Mouse (Mus musculus): ENCODE results near the gene Cfap69. TPM values are rescaled to one million over a fixed set of nuclear protein-coding genes. Genes with fewer than 3 reads are reported as not detected.
"Not testable (repeated sequence)": the region's sequence is repeated elsewhere in the genome, so short reads cannot be mapped to it uniquely, and the experiment has no call there.

Gene Cfap69
- polyA plus RNA-seq, 1 experiment from 2014 or later, result 4.1 TPM

- H3K4me3 ChIP-seq, result no peak overlapping the region
- H3K27ac ChIP-seq, result no peak overlapping the region
- H3K36me3 ChIP-seq, result no peaks in the 10 kb centered on the region
- no peaks in the 10 kb centered on the region for H3K27me3 ChIP-seq
- H3K9ac ChIP-seq, result no peak overlapping the region
- H3K4me2 ChIP-seq, result no peak overlapping the region
- H3K4me1 ChIP-seq, result no peaks in the 10 kb centered on the region
- H3K9me3 ChIP-seq, result no peaks in the 10 kb centered on the region
- 72% methylated on average over 6 of the region's 6 CpGs for WGBS
- no peak for ATAC-seq (ENCODE audit: borderline replicate concordance, extremely low read depth, low FRiP score, low TSS enrichment)
Observed at GRCm38 (mm10) chr5:5688228-5688627, 24.2 kb upstream of the Cfap69 start.

- no peak overlapping the region for H3K4me3 ChIP-seq
- no peaks in the 10 kb centered on the region for H3K9me3 ChIP-seq
- no peak overlapping the region for H3K4me2 ChIP-seq
- WGBS, result 3% methylated on average over 1 of the region's 1 CpGs
- no peaks in the 10 kb centered on the region for H3K4me1 ChIP-seq
- H3K27ac ChIP-seq, result no peak overlapping the region
- H3K9ac ChIP-seq, result no peak overlapping the region
- ATAC-seq (ENCODE audit: borderline replicate concordance, extremely low read depth, low FRiP score, low TSS enrichment), result peak; percentile 81
- H3K27me3 ChIP-seq, result no peaks in the 10 kb centered on the region
- H3K36me3 ChIP-seq, result no peaks in the 10 kb centered on the region
Observed at GRCm38 (mm10) chr5:5686973-5687372, 22.9 kb upstream of the Cfap69 start.

GRCm38 (mm10) chr5:5684946-5685345 is 20.9 kb upstream of the Cfap69 start:
- not testable (repeated sequence) for H3K27ac ChIP-seq; H3K4me1 ChIP-seq; H3K9me3 ChIP-seq; H3K27me3 ChIP-seq; H3K4me3 ChIP-seq; H3K9ac ChIP-seq; H3K4me2 ChIP-seq; H3K36me3 ChIP-seq; ATAC-seq (ENCODE audit: borderline replicate concordance, extremely low read depth, low FRiP score, low TSS enrichment)
- 78% methylated on average over 2 of the region's 2 CpGs for WGBS

- no peaks in the 10 kb centered on the region for H3K4me1 ChIP-seq
- H3K9ac ChIP-seq, result no peak overlapping the region
- H3K4me3 ChIP-seq, result no peak overlapping the region
- no peaks in the 10 kb centered on the region for H3K9me3 ChIP-seq
- no peak overlapping the region for H3K27ac ChIP-seq
- H3K36me3 ChIP-seq, result no peaks in the 10 kb centered on the region
- H3K4me2 ChIP-seq, result no peak overlapping the region
- WGBS, result 70% methylated on average over 4 of the region's 4 CpGs
- H3K27me3 ChIP-seq, result no peaks in the 10 kb centered on the region
- ATAC-seq (ENCODE audit: borderline replicate concordance, extremely low read depth, low FRiP score, low TSS enrichment), result no peak
Observed at GRCm38 (mm10) chr5:5683292-5683691, 19.3 kb upstream of the Cfap69 start.

- no peak for ATAC-seq (ENCODE audit: borderline replicate concordance, extremely low read depth, low FRiP score, low TSS enrichment)
Observed at GRCm38 (mm10) chr5:5679459-5679858, 15.4 kb upstream of the Cfap69 start.

GRCm38 (mm10) chr5:5676082-5676481 is 12.0 kb upstream of the Cfap69 start:
- H3K27me3 ChIP-seq, result no peaks in the 10 kb centered on the region
- H3K9me3 ChIP-seq, result no peaks in the 10 kb centered on the region
- ATAC-seq (ENCODE audit: borderline replicate concordance, extremely low read depth, low FRiP score, low TSS enrichment), result no peak
- no peak overlapping the region for H3K4me2 ChIP-seq
- no peak overlapping the region for H3K4me3 ChIP-seq
- H3K9ac ChIP-seq, result no peak overlapping the region
- no peak overlapping the region for H3K27ac ChIP-seq
- 84% methylated on average over 3 of the region's 3 CpGs for WGBS
- H3K36me3 ChIP-seq, result 0 out of 2 replicates have a peak, but pooled peaks cover 5% of the 10 kb centered on the region
- H3K4me1 ChIP-seq, result no peaks in the 10 kb centered on the region

More at GRCm38 (mm10) chr5:5679459-5679858, 15.4 kb upstream of the Cfap69 start:
- Histone ChIP-seq H3K9ac (no peak overlapping the region), H3K4me2 (no peak overlapping the region), H3K27ac (no peak overlapping the region), H3K4me3 (no peak overlapping the region), H3K4me1 (no peaks in the 10 kb centered on the region), H3K27me3 (no peaks in the 10 kb centered on the region), H3K9me3 (no peaks in the 10 kb centered on the region), H3K36me3 (0 out of 2 replicates have a peak, but pooled peaks cover 5% of the 10 kb centered on the region)

- Histone ChIP-seq H3K27ac (no peak overlapping the region), H3K4me1 (0 out of 2 replicates have a peak, but pooled peaks cover 4% of the 10 kb centered on the region), H3K9ac (no peak overlapping the region), H3K4me2 (no peak overlapping the region), H3K27me3 (no peaks in the 10 kb centered on the region), H3K4me3 (no peak overlapping the region), H3K9me3 (no peaks in the 10 kb centered on the region), H3K36me3 (no peaks in the 10 kb centered on the region)
- ATAC-seq (ENCODE audit: borderline replicate concordance, extremely low read depth, low FRiP score, low TSS enrichment), result no peak
- WGBS, result 54% methylated on average over 7 of the region's 7 CpGs
Observed at GRCm38 (mm10) chr5:5668920-5669319, 4.9 kb upstream of the Cfap69 start.

- H3K4me1 ChIP-seq, result peaks cover 10% of the 10 kb centered on the region; the same call in 1 of the 2 replicates
- H3K9me3 ChIP-seq, result no peaks in the 10 kb centered on the region
- 45% methylated on average over 6 of the region's 6 CpGs for WGBS
- no peaks in the 10 kb centered on the region for H3K36me3 ChIP-seq
- H3K4me3 ChIP-seq, result peak overlapping the region; percentile 76
- H3K9ac ChIP-seq, result peak overlapping the region; percentile 50
- ATAC-seq (ENCODE audit: borderline replicate concordance, extremely low read depth, low FRiP score, low TSS enrichment), result 0 out of 2 replicates have a peak, but pooled peaks have one; percentile 4
- H3K27me3 ChIP-seq, result no peaks in the 10 kb centered on the region; the same call in 1 of the 2 replicates
- no peak overlapping the region for H3K27ac ChIP-seq
- H3K4me2 ChIP-seq, result peak overlapping the region; percentile 99
Observed at GRCm38 (mm10) chr5:5664371-5664926, 410 bp upstream of the Cfap69 start.

GRCm38 (mm10) chr5:5663057-5663456 is 982 bp downstream of the Cfap69 start:
- Histone ChIP-seq H3K9me3 (no peaks in the 10 kb centered on the region), H3K9ac (no peak overlapping the region)

GRCm38 (mm10) chr5:5658680-5659079 is 5.4 kb downstream of the Cfap69 start:
- H3K9me3 ChIP-seq, result no peaks in the 10 kb centered on the region
- H3K4me2 ChIP-seq, result no peak overlapping the region
- no peaks in the 10 kb centered on the region for H3K36me3 ChIP-seq
- peaks cover 5% of the 10 kb centered on the region; the same call in 1 of the 2 replicates for H3K4me1 ChIP-seq
- no peaks in the 10 kb centered on the region; the same call in 1 of the 2 replicates for H3K27me3 ChIP-seq
- ATAC-seq (ENCODE audit: borderline replicate concordance, extremely low read depth, low FRiP score, low TSS enrichment), result no peak
- 42% methylated on average over 2 of the region's 2 CpGs for WGBS
- no peak overlapping the region for H3K9ac ChIP-seq
- no peak overlapping the region for H3K27ac ChIP-seq
- no peak overlapping the region for H3K4me3 ChIP-seq

More at GRCm38 (mm10) chr5:5663057-5663456, 982 bp downstream of the Cfap69 start:
- Histone ChIP-seq H3K4me3 (peak overlapping the region; percentile 76), H3K4me1 (peaks cover 10% of the 10 kb centered on the region; the same call in 1 of the 2 replicates), H3K27ac (no peak overlapping the region), H3K4me2 (peak overlapping the region; percentile 99), H3K36me3 (no peaks in the 10 kb centered on the region), H3K27me3 (no peaks in the 10 kb centered on the region; the same call in 1 of the 2 replicates)
- WGBS, result 34% methylated on average over 6 of the region's 6 CpGs
- no peak for ATAC-seq (ENCODE audit: borderline replicate concordance, extremely low read depth, low FRiP score, low TSS enrichment)

- Histone ChIP-seq H3K4me2 (no peak overlapping the region), H3K36me3 (no peaks in the 10 kb centered on the region), H3K27me3 (no peaks in the 10 kb centered on the region; the same call in 1 of the 2 replicates), H3K27ac (no peak overlapping the region), H3K9me3 (no peaks in the 10 kb centered on the region), H3K4me3 (no peak overlapping the region), H3K4me1 (no peaks in the 10 kb centered on the region), H3K9ac (no peak overlapping the region)
- WGBS, result 79% methylated on average over 2 of the region's 2 CpGs
- ATAC-seq (ENCODE audit: borderline replicate concordance, extremely low read depth, low FRiP score, low TSS enrichment), result no peak
Observed at GRCm38 (mm10) chr5:5657932-5658331, 6.1 kb downstream of the Cfap69 start.

GRCm38 (mm10) chr5:5648817-5649569 is 15.0 kb downstream of the Cfap69 start:
- WGBS, result 52% methylated on average over 6 of the region's 6 CpGs
- H3K4me1 ChIP-seq, result no peaks in the 10 kb centered on the region
- no peak overlapping the region for H3K4me3 ChIP-seq
- no peak overlapping the region for H3K27ac ChIP-seq
- no peaks in the 10 kb centered on the region for H3K9me3 ChIP-seq
- no peaks in the 10 kb centered on the region for H3K27me3 ChIP-seq
- no peak for ATAC-seq (ENCODE audit: borderline replicate concordance, extremely low read depth, low FRiP score, low TSS enrichment)
- no peak overlapping the region for H3K9ac ChIP-seq
- H3K36me3 ChIP-seq, result no peaks in the 10 kb centered on the region
- H3K4me2 ChIP-seq, result no peak overlapping the region
